Mouse (Mus musculus): ENCODE results near the gene Cenpp. TPM values are rescaled to one million over a fixed set of nuclear protein-coding genes. Genes with fewer than 3 reads are reported as not detected.
"Not testable (repeated sequence)": the region's sequence is repeated elsewhere in the genome, so short reads cannot be mapped to it uniquely, and the experiment has no call there.

Cenpp gene
- total RNA-seq, 1 experiment from 2014 or later = 2.9 TPM

DNA sequence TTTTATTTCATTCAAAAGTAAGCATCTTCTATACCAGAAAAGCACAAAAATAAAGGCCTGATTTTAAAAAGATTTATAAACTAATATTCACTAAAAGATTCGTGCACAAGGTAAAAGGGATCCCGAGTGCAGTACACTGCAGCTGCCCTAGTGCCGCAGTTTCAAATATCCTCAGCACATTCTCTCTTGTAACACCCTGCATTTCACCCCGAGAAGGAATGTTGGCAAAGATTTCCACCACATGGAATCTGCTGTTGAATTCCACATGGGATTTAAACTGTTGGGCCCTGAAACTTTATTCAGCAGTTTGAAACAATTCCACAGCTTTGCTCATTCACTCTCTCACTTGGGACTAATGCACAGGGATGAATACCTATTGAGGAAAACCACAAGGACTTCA is 44.9 kb downstream of the Cenpp start, which contains the start of gene Ogn:
Gene Ogn, plus strand, starts transcription at position 333 of the 400 bp plus-strand sequence.
- no peak for DNase-seq

DNA sequence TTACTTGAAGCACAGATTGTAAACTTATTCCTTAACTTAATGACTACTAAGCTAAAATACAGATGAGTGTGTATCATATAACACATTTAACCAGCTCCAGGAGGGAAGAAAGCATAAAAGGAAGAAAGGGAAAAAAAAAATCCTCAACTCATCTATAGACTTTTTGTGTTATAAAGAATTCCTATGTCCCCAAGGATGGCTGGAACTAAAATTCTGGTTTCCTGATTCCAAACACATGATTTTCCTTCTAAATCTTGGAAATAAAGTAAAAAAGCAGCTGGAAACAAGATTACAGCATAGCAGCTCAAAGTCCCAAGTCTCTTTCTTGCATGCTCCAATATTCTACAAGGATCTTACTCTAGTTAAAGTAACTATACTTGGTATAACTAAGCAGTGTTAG is 49.0 kb downstream of the Cenpp start:
- no peak for DNase-seq

DNA sequence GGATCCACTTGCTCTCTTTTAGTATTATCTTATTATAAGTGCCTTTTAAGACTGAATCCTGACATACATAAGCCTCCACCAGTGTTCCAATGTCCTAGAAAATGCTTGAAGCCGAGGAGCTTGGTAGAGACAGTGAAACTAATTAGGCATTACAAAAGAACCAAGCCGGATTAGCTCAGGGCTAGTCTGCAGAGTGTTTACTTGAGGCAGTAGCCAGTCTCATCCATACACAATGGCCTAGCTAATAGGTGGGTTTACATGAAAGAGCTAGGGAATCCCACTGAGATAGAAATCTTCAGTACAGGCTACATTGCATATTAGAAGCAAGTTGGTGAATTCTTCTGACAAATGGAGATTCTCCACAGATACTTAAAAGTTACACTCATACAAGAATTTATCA is 50.0 kb downstream of the Cenpp start:
- DNase-seq = not testable (repeated sequence)

DNA sequence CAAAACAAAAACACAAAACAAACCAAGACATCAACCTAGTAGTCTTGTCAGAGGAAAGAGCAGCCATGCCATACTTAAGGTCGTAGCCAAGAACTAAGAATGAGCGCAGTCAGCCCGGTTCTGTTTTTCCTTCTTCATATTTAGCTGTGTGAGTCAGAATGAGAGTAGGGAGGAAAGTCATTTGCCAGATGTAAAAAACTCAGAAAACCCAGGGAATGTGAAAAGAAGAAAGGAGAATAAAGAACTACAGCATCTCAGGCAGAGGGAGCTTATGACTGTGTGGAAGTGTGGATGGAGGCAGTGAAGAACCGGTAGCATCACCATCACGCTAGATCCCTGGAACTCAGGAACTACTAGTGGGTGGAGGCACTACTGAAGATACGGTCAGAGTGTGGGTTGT is 66.5 kb downstream of the Cenpp start:
- DNase-seq = no peak

DNA sequence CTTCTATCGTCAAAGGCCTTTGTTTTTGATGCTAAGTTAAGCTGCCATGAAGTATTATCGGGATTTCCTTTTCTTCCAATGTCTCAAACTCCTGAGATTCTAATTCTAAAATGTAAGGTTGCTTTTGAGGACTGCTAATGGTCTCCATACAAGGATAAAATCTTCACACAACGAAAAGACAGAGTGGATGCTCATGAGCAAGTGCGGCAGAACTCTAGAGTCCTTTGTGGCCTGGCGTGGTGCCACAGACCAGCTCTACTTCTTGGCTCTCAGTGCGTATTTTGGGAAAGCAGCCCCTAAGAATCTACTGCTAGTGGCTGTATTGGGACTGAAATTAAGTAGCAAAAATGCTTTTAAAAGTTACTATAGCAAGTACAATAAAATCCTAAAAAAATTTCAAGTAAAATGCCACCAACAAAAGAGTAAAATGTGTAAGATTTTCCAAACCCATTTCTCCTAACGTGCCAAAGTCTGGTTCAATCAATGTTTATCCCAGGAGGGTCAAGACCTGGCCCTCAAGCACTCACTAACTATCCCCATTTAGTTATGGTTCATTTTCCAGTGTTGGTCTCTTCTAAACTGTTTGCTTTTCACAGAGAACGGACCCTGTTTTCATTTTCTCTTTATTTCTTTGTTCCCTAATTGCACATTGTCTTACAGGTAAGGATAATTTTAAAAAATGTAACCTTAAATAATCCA is 68.1 kb downstream of the Cenpp start:
- no peak for DNase-seq

DNA sequence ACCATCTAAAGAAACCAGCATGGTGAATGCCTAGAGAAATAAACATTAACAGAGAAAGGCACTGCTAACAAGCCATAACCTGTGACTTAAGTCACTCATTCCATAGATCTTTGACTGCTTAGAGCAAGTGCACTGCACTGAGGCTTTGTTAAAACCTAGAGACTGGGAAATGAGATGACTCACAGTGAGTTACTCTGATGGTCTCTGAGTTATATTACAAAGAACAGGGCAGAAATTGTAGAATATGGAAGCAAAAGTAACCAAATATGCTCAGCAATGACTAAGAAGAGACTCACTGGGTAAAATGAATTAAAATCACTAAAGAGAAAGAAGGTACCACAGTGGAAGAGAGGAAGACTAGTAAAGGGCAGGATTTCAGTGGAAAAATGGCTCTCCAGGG is 68.7 kb downstream of the Cenpp start:
- DNase-seq = no peak

DNA sequence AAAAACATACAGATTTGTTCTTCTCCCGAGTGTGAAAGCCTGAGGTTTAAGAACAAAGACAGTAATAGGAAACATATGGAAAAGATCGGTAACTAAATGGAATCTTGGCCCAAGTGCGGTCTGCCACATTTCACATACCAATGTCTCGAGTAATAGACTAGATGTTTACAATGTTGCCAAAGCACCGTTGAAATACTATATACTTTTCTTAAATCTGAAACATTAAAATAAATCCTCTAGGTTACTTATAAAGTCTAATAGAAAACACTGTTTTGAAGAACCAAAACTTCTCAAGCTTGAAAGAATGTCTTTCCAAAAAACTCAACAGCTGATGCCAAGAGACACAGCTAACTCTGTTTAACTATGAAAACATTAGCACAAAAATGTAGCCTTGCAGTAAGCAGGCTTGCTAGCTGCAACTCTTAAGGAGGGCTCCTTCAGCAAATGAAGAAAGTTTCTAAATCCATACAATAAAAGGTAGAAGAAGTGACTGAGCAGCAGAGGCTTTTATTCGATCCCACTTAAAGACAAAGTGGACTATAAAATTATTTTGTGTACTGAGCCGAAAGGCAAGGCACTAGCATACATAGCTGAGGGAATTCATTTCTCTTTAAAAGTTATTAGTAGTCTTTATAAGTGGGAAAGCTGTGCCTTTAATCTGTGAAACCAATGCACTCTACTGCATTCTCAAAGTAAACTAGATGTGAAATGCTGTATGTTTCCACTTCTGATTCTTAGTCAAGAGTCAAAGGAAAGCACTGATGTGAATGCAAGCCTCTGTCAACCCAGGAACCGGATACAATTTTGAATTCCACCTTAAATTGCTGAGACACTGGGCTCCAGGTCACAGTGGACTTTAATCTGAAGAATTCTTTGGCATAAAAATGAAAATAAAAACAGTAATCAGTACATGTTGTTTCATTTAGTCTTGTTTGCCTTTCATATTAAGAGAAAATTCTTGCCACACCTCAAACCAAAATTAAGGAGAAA is 70.7 kb downstream of the Cenpp start, which contains the start of gene Omd:
Gene Omd, plus strand, starts transcription at position 922 of the 990 bp plus-strand sequence.
- DNase-seq = no peak

DNA sequence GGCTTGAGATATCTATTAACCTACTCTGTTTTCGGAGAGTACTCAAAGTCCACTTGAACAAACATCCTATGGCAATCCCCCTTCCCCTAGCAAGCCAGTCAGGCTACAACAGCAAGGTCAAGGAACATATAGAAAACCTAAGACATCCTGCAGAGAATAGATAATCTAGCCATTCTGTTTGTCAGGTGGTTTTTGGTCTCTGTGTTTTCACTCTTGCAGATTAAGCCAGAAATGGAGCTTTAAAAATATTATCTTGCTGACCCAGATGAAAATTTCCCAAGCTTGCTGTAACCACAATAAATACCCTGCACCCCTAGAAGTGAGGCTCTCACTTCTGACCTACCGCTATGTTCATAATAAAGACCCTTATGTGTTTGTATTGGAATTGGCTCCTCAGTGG is 81.2 kb downstream of the Cenpp start:
- no peak for DNase-seq

DNA sequence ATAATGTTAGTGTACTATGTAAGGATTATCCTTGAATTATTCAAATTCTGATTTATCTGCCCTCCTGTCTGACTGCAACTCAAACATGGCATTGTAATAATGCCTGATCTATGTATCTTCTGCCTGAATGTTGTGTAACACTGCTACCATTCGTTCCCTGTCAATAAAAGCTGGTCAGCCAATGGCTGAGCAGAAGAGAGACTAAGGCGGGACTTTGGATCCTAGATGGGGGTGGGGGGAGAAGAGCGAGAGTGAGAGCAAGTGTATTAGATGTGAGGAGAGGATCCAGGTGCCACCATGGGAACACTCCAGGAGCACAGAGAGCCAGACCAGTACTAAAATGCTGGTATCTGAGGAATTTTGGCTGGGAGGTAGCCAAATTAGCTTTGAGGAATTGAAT is 82.2 kb downstream of the Cenpp start:
- no peak for DNase-seq

DNA sequence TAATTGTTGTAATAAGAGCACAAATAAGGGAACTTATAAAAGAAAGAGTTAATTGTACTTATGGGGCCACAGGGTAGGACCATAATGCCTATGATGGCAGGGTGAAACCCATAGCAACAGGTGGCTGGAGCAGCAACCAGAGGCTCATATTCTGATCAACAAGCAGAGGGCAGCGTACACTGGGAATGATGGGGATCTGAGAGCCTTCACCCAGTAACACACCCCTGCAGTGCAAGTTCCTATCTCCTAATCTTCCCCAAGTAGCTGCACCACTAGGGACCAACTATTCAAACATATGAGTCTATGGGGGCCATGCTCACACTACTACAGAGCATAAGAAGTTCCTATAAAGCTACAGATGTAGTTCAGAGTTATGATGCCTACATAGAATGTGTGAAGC is 88.2 kb downstream of the Cenpp start:
- no peak for DNase-seq

DNA sequence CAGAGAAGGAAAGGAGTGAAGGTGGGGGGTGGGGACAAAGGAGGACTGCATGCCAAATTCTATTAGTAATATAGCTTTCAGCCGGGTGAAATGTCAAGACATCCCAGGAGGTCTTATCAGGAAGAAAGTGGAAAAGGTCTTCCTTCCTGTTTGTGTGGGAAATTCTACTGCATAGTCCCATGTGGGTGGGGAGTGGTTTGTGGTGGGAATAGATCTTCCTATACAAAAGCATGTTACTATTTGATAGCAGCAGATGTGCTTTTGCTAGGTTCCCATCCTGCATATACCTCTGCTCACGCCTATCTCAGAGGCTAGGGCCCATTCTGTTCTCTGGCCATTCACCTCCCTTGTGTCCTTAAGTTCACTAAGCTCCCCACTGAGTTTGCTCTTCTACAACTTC is 91.7 kb downstream of the Cenpp start:
- DNase-seq = no peak

DNA sequence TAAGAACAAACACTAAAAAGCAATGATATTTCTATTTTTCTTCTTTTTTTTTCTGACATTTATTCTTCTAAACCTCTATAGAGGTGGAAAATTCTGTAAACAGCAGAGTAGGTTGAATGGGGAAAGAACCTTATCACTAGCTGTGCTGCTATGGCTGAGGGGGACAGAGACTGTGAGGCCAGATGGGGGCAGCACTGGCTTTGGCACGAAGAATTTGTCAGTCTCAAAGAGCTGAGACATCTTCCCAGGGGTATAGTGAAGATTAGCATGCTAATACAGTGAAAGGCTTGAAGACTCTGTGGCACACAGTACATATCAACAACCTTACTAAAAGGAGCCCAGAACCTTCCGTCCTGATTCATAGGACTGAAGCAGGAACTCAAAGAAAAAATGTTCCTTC is 93.4 kb downstream of the Cenpp start:
- peak; percentile 39 for DNase-seq

DNA sequence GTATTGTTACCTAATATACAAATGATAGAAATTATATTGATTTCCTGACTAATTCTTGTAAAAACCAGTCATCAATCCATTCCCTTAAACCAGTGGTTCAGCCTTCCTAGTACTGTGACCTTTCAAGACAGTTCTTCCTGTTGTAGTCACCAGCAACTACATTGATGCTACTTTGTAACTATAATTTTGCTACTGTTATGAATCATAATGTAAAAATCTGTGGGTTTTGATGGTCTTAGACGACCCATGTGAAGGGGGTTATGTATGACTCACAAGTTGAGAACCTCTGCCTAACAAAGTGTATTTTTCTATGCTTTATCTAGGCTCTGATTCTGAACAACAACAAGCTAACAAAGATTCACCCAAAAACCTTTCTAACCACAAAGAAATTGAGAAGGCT is 95.7 kb downstream of the Cenpp start:
- DNase-seq = no peak

DNA sequence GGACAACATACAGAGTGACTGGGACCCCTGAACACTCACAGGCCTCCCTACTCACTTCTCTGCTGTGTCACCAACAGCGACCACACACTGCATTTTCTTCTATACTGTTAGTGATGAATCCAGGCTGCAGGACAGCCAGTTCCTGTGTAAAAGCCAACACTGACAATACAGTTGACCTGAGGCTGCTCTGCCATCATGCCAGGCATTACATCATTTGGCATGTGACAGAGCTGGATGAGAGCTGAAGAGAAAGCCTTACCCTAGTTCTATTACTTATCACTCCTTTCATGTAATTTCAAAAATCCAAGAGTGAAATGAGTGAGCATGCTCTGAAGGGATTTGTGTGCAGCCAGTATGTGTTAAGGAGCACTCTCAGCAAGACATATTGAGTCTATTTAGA is 96.4 kb downstream of the Cenpp start:
- DNase-seq = no peak

DNA sequence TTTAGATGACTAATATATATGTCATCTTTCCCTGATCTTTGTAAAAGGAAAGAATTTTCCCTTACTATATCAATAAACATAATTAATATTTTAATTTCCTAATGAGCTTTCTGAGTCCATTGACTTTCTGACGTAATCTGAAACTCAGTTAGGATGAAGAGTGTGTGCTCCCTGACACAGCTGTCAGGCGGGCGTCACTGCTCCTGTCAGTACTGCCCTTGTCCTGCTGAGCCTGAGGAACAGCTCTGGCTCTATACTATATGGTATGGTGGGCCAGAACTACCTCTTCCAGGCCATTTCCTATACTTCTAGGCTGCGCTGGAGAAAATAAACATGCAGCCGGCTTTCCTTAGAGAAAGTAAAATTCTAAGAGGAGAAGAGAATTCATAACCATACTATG is 98.1 kb downstream of the Cenpp start:
- no peak for DNase-seq

DNA sequence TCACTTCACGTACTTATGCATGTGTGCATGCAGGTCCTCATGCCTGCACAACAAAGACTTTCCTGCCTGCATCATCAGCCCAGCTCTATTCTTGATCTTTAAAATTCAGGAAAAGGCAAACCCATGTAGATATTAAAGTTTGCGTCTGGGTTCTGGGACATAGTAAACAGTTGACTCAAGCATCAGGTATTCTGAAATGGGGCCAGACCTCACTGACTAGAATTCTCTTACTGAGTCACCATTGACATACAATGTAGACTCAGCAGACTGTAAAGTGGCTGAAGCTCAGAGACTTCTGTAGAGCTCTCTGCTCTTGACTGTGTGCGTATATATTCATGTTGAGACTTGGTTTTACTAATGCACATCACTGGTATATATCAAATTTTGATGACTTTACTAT is 103.0 kb downstream of the Cenpp start:
- no peak for DNase-seq

DNA sequence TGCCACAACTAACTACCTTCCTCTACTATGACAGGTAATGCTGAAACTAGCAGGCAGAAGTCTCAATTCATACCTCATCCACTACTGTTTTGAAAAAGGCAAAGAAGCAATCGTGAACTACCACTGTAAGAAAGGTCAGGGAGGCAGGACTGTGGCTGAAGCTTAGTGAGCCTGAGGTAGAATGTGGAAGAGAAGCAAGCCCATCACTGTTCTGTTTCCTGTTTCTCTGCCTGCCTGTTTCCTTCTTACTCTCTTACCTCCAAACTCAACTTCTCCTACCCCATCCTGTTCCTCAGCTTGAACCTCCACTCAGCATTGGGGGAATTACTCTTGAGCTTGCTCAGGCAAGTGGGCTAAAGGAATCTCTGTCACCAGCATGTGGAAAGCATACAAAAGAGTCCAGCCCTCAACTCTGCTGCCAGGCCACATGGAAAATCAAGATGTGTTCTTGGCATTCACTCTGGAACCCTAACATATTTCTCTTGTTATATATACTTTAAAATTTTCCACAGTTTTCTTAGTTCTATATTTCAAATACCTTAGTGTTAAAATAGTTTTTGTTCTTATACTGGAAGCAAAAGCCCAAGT is 104.9 kb downstream of the Cenpp start:
- no peak for DNase-seq

DNA sequence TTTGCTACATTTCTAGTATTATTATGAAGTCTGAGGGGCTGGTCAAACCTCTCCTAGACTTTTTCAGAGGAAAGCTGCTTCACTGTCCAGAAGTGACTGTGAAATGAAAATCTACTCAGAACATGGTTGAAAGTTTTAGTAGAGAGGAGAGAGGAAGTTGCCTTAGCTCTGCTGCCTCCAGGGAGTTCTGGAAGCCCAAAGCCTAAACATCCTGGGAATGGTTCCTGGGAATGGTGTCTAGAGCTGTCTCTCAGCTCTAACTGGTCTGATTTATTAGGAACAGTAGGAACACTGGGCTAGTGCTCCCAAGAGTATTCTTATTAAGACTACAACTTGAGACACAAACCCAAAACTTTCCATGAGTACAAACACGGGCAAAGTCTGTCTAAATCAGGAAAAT is 106.1 kb downstream of the Cenpp start:
- no peak for DNase-seq

DNA sequence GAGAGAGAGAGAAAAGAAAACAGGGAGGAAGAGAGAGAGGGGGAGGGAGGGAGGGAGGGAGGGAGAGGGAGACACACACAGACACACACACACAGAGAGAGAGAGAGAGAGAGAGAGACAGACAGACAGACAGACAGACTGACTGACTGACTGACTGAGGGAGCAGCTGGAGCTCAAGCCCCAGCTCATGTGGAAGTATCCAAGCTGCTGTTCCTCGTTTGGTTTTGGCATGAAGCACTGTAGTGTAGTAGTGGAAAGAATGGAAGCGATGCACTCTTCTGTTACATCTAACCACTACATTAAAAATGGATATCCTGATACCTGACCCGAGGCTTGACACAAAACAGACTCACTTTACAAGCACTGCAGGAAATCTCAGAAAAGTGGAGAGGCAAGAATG is 106.9 kb downstream of the Cenpp start:
- no peak for DNase-seq

DNA sequence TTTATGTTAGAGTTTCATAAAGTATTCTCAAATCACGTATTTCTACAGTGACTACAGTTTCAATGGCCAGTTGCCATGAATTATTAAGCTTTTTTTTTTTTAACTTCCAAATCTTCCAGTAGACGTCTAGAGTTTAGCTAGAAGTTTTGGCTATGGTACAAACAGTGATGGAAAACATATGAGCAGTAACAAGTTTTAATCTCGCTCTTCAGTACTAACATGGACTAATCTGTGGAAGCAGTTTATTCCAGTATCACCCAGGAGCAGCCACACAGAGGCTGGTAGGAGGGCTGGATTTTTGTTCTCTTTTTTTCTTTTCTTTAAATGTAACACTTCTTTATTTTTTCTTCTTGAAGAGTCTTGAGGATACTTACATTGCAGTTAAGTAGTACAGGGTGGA is 108.3 kb downstream of the Cenpp start, which contains the start of gene Aspn:
Gene Aspn, plus strand, starts transcription at position 165 of the 400 bp plus-strand sequence.
- DNase-seq = no peak

DNA sequence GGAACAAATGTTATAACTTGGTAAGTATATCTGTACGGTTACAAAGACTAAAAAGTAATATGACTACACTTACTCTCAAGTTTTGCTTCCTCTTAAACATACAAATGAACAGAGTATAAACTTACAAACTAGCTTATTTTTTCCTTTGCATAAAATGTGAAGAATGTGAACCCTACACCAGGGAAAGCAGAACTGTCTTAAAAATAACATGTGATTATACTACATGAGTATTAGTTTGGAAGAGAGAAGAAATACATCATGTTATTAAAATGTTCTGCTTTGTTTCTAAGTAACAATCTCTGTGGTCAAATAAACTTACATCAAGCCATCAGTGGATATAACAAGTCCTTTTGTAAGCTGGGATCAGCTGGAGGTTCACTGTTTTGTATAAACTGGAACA is 113.9 kb downstream of the Cenpp start:
- DNase-seq = no peak

DNA sequence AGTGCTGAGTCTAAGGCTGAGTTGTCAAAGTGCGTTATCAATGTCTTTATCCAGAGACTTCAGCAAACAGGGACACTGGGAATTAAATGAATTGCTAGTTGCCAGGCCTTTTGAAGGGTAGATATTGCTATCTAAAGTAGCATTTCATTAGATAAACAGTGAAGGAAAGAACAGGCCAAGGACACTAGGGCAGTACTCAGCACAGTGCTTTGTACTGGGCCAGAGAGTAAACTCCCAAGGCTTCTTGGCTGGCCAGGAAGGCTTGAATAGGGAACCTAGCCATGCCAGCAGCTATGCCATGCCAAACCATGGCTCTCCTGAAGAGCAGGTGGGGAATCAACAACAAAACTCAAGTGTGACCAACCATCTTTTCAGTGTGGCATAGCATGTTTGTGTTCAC is 115.6 kb downstream of the Cenpp start:
- DNase-seq = peak; percentile 12

DNA sequence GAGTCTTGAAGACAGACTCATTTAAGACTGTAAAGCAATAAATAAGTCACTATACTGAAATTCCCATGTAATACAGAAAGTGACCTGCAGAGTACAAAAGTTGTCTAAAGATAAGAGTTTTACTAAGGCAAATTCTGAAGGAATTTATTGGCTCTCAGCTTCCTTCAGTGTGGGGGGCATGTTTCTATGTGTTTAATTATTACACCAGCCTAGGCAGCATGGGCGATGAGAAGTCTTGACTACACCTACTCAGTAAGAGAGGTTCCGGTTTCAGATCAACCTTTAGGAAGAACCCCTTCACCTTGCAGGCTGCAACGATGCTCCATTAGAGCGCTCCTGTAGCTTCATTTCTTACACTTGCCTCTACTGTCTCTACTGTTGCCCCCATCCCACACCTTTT is 121.9 kb downstream of the Cenpp start:
- no peak for DNase-seq

Measured in adrenal gland, postnatal 25 days (tissue).